Mouse (Mus musculus) E14TG2a.4 (cell line): ENCODE measurements around the gene Stxbp5.

Experiments
- H3K27me3 ChIP-seq: 2 replicates; pipeline ENCODE4 v1.6.1; 2014; ENCODE audit warnings: low read length, control low read depth; ENCODE audit not compliant: insufficient read depth
- H3K36me3 ChIP-seq: 2 replicates; pipeline ENCODE4 v1.6.1; 2014; ENCODE audit warnings: low read length, control low read depth; ENCODE audit not compliant: insufficient read depth
- H3K4me1 ChIP-seq: replicated peaks from 2 replicates; pipeline ENCODE4 v1.6.1; 2014; ENCODE audit warnings: low read depth, low read length, control low read depth
- H3K4me3 ChIP-seq: replicated peaks from 2 replicates; pipeline ENCODE4 v1.5.1; 2014; ENCODE audit warnings: mild to moderate bottlenecking, low read length
- H3K9me3 ChIP-seq: 2 replicates; pipeline ENCODE4 v1.6.1; 2014; ENCODE audit warnings: low read length, control low read depth
- CTCF ChIP-seq: conservative IDR thresholded peaks from 2 replicates; pipeline ENCODE4 v1.5.1; 2014; ENCODE audit warnings: low read length
- NANOG ChIP-seq: IDR thresholded peaks from 2 replicates; pipeline ENCODE4 v1.6.1; 2014; ENCODE audit warnings: borderline replicate concordance, low read length, mixed read lengths
- POU5F1 ChIP-seq: IDR thresholded peaks from 2 replicates; pipeline ENCODE4 v1.6.1; 2014; ENCODE audit warnings: low read length, borderline replicate concordance

Gene Stxbp5

DNA sequence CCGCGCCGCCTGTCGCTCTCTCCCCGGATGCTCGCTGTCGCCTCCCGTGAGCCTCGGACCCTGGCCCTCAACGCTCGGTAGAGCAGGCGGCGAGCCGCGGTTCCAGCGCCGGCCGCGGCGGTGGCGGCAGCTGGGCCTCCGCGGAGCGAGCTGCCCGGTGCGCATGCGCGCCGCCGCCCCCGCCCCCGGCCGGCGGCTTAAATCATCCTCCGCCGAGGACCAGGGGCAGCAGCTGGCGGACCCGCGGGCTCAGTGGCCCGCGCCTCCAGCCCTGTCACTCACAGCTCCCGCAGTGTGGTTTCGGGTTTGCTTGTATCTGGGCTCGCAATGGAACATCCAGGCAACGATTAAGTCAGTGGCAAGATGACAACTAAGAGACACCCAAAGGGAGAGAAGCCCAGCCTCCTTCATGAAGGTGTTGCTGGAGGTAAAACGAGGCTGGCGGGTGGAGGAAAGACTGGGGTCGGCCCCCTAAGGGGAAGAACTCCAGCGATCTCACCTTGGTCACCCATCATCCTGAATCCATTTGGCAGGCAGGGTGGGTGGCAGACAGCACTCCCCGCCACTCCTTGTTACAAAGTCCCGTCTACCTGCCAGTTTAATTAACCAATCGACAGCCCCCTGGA lies at the start of gene Stxbp5:
Stxbp5 (minus strand) TSS at position 9 of the 626 bp plus-strand sequence.
- TF ChIP-seq POU5F1: no peak
- Histone ChIP-seq H3K27me3 (peaks cover 20% of the 10 kb centered on the region), H3K36me3 (no peaks in the 10 kb centered on the region), H3K4me3 (peak within 1 kb of the TSS; percentile 85), H3K9me3 (no peaks in the 10 kb centered on the region), H3K4me1 (peaks cover 16% of the 10 kb centered on the region)

- peaks cover 7% of the 10 kb centered on the region; the same call in 1 of the 2 replicates for H3K9me3 ChIP-seq
- no peak for TF ChIP-seq POU5F1
- no peak for TF ChIP-seq CTCF
- no peak for TF ChIP-seq NANOG
- H3K4me1 ChIP-seq: no peaks in the 10 kb centered on the region
- H3K4me3 ChIP-seq: no peak overlapping the region
- H3K27me3 ChIP-seq: no peaks in the 10 kb centered on the region
- H3K36me3 ChIP-seq: no peaks in the 10 kb centered on the region
Measured at GRCm38 (mm10) chr10:9912395-9912794, 11.5 kb upstream of the Stxbp5 start.

DNA sequence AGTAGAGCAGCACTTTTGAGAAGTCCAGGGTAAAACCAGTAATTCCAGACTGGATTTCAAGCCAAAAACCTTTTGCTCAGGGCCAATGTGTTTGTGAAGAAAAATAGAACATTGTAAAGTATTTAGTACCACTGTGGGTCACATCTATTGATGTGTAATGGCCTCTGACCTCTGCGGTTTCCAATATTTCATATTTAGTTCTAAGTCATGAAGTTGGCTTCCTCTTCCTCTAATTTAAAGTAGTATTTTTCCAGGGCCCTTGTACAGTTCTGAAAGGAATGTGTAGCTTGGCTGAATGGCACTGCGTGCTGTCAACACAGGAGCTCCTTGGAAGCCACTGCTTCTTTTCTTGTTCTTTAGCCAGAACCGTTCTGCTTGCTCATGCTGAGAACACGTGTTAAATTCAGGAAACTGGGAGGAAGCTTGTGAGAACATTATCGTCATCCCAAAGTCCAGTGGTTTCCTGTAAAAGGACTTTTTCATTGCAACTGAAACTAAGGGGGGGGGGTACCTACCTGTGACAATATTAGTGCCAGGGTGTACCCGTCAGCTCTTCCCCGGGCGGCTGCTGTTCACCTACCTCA lies 7.1 kb upstream of the Stxbp5 start:
- Histone ChIP-seq H3K36me3 (no peaks in the 10 kb centered on the region), H3K4me1 (no peaks in the 10 kb centered on the region), H3K4me3 (no peak overlapping the region), H3K9me3 (peaks cover 7% of the 10 kb centered on the region; the same call in 1 of the 2 replicates), H3K27me3 (no peaks in the 10 kb centered on the region)
- TF ChIP-seq NANOG (no peak), CTCF (no peak), POU5F1 (no peak)

DNA sequence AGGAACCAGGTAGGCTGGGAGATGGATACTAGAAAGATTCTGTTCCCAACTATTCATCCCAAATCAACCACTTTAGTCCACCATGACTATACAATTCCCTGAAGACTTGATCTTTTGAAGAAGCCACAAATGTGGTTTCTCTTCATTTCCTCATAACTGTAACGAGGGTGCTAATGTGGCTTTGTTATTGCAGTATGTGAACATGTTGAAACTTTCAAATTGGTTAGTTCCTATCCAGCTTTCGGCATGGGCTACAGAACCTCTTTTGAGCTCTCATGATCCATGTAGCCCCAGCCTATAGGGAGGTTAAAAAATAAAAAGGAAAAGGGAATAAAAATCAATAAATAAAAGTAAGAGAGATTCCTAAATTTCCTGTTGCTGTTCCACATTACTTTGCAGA lies 6.6 kb upstream of the Stxbp5 start:
- 0 out of 2 replicates have a peak, but pooled peaks cover 3% of the 10 kb centered on the region for H3K27me3 ChIP-seq
- TF ChIP-seq POU5F1 (no peak), NANOG (no peak), CTCF (no peak)

GRCm38 (mm10) chr10:9906185-9906584 lies 5.3 kb upstream of the Stxbp5 start:
- H3K9me3 ChIP-seq: peaks cover 1% of the 10 kb centered on the region; the same call in 1 of the 2 replicates

More for the DNA sequence above, 6.6 kb upstream of the Stxbp5 start:
- Histone ChIP-seq H3K9me3 (peaks cover 7% of the 10 kb centered on the region; the same call in 1 of the 2 replicates), H3K4me1 (no peaks in the 10 kb centered on the region), H3K36me3 (no peaks in the 10 kb centered on the region), H3K4me3 (no peak overlapping the region)

DNA sequence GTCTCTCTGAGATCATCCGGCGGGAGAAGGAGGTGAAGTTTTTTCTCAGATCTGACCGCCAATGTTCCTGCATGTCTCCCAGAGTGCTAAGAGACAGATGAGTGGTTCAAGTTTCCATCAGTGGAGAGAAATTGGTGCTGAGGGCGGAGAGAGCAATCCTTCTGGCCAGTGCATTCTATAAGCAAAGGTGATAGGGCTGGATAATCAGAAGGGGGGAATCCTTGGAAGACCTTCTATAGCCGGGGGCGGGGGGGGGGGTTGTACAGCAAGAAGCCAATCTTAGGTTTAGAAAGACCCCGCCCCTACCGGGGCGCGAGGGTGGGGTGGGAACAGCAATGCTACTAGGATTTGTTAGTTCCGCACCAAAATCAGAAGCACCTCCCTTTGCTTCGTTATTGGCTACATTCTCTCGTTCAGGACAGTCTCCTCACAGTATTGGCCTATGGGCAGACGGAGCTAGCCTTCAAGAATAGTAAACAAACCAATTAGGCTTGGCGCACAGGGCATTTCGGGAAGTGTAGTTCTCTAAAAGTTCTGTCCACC lies 889 bp upstream of the Stxbp5 start:
- TF ChIP-seq POU5F1: no peak
- no peak for TF ChIP-seq NANOG
- TF ChIP-seq CTCF: no peak
- Histone ChIP-seq H3K9me3 (no peaks in the 10 kb centered on the region), H3K36me3 (no peaks in the 10 kb centered on the region), H3K27me3 (peaks cover 20% of the 10 kb centered on the region), H3K4me3 (peak overlapping the region; percentile 85), H3K4me1 (peaks cover 16% of the 10 kb centered on the region)

More at GRCm38 (mm10) chr10:9906185-9906584, 5.3 kb upstream of the Stxbp5 start:
- TF ChIP-seq NANOG: no peak
- H3K27me3 ChIP-seq: 0 out of 2 replicates have a peak, but pooled peaks cover 5% of the 10 kb centered on the region
- H3K4me1 ChIP-seq: peaks cover 6% of the 10 kb centered on the region
- no peak overlapping the region for H3K4me3 ChIP-seq
- H3K36me3 ChIP-seq: no peaks in the 10 kb centered on the region

DNA sequence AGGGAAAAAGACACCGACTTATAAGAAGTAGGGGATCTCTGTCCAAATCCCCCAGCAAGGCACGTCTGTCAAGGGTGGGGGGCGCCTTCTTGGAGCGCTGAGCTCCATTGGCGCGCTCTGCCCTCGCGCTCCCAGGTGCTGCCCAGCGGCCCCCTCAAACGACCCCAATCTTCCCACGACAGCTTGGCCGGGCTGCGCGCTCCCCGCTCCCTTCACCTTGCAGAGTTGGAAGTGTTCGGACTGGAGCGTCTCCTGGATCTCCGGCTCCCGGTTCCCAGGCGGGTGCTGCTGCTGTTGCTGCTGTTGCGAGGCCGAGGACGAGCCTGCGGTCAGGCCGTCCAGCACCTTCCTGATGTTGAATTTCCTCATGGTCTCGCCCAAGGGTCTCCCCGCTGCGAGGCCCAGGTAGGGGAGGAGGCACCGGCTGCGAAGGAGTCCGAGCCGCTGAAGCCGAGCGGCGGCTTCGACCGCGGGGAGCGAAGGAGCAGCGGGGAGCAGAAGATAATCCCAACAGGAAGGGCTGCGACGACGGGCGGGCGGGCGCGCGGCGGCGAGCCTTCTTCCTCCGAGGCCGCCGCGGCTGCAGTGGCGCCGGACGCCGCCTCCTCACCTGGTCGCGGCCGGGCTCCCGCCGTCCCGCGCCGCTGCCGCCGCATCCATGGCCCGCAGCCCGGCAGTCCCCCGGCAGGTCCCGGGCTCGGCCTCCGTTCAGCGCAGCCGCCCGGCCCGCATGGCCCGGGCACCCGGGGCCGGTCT lies 386 bp downstream of the Stxbp5 start:
- TF ChIP-seq POU5F1: no peak
- no peak for TF ChIP-seq CTCF
- TF ChIP-seq NANOG: no peak
- H3K9me3 ChIP-seq: no peaks in the 10 kb centered on the region
- peaks cover 20% of the 10 kb centered on the region for H3K27me3 ChIP-seq
- peak overlapping the region; percentile 85 for H3K4me3 ChIP-seq
- H3K4me1 ChIP-seq: peaks cover 16% of the 10 kb centered on the region
- H3K36me3 ChIP-seq: no peaks in the 10 kb centered on the region

DNA sequence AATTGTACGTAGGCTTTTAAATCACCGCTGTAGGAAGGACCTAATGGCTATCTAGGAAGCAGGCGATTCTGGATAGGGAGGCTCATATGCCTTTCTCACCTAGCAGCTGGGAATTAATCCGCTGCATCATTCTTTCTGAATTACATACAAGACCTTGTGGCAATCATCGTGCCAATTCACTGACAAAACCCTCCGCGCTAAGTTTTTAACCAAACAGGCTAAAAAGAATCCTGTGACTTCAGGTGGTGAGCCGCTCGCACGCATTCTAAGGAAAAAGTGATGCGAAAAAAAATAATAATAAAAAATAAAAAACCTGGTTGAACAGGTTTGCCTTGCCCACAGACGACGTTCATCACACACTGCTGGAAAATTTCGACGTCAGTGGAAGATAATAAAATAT lies 1.1 kb downstream of the Stxbp5 start:
- Histone ChIP-seq H3K4me3 (peak overlapping the region; percentile 85), H3K27me3 (peaks cover 20% of the 10 kb centered on the region), H3K9me3 (no peaks in the 10 kb centered on the region), H3K4me1 (peaks cover 16% of the 10 kb centered on the region), H3K36me3 (no peaks in the 10 kb centered on the region)
- no peak for TF ChIP-seq NANOG
- no peak for TF ChIP-seq CTCF
- TF ChIP-seq POU5F1: no peak
